Mouse (Mus musculus): ENCODE measurements around the gene Il22ra1.

Il22ra1 gene

DNA sequence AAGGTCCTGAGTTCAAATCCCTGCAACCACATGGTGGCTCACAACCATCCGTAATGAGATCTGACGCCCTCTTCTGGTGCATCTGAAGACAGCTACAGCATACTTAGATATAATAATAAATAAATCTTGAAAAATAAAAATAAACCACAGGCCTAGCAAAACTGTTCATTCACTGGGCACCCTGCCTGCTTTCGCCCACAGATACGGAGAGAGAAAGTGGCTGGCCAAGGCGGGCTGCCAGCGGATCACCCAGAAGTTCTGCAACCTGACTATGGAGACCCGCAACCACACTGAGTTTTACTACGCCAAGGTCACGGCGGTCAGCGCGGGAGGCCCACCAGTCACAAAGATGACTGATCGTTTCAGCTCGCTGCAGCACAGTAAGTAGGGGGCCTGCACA lies 5.9 kb downstream of the Il22ra1 start:
- no peak for DNase-seq (ENCODE audit: low read depth, low spot score)

DNA sequence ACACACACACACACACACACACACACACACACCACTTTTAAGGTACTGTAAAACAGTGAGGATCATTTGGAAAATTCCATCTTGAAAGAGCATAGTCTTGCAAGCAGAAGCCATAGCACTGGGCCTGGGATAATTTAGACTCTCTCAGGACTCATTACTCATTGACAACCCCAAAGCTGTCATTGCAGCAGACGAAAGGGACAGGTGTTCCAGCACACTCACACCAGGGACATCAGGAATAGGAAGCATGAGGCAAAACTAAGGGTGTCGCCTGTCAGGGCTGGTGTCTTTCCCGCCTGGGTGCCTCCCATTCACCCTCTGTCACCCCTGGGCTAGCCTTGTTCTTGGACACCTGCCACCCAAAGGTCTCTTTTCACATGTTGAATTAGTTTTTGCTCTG lies 8.9 kb downstream of the Il22ra1 start:
- DNase-seq (ENCODE audit: low read depth, low spot score): no peak

- DNase-seq (ENCODE audit: low read depth, low spot score): no peak
Measured at GRCm38 (mm10) chr4:135738237-135738636, 10.3 kb downstream of the Il22ra1 start.

DNA sequence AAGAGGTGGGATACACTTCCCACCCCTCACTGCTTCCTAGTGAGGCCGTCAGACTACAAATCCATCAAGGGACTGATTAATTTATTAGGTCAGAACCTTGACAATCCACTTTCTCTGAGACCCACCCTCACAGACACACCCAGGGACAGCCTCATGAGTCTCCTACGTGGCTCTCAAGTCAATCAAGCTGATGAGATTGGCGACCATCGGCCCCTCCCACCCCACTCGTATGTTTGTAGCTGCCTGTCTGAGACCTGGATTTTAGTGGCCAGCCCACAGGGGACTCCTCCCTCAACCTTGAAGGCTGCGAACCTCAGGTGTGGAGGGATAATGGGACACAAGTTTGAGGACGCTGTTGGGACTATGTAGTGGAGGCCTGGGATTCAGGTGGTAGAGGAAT lies 11.2 kb downstream of the Il22ra1 start:
- no peak for DNase-seq (ENCODE audit: low read depth, low spot score)

- no peak for DNase-seq (ENCODE audit: low read depth, low spot score)
Measured at GRCm38 (mm10) chr4:135739672-135740071, 11.7 kb downstream of the Il22ra1 start.

DNA sequence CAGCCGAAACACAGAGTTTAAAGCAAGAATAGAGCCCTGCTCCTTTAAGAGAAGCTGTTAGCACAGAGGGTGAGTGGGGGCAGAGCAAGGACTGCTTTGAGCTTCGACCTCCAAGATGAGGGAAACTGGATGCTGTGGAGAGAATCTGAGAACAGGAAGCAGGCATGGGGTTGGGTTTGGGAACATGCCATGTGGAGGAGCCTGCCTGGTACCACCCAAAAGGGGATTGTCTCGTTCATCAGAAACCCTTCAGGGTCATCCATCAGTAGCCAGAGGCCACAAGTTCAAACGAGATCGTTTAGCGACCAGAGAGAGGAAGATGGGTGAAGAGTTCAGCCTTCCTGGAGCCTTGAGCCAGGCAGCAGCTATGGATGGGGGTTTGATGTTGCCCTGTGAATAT lies 15.5 kb downstream of the Il22ra1 start:
- DNase-seq (ENCODE audit: low read depth, low spot score): no peak

GRCm38 (mm10) chr4:135744726-135745448 lies 16.9 kb downstream of the Il22ra1 start:
- DNase-seq (ENCODE audit: low read depth, low spot score): no peak

- DNase-seq (ENCODE audit: low read depth, low spot score): no peak
Measured at GRCm38 (mm10) chr4:135745613-135746012, 17.6 kb downstream of the Il22ra1 start.

GRCm38 (mm10) chr4:135750896-135751295 lies 22.9 kb downstream of the Il22ra1 start:
- peak; percentile 12 for DNase-seq (ENCODE audit: low read depth, low spot score)

DNA sequence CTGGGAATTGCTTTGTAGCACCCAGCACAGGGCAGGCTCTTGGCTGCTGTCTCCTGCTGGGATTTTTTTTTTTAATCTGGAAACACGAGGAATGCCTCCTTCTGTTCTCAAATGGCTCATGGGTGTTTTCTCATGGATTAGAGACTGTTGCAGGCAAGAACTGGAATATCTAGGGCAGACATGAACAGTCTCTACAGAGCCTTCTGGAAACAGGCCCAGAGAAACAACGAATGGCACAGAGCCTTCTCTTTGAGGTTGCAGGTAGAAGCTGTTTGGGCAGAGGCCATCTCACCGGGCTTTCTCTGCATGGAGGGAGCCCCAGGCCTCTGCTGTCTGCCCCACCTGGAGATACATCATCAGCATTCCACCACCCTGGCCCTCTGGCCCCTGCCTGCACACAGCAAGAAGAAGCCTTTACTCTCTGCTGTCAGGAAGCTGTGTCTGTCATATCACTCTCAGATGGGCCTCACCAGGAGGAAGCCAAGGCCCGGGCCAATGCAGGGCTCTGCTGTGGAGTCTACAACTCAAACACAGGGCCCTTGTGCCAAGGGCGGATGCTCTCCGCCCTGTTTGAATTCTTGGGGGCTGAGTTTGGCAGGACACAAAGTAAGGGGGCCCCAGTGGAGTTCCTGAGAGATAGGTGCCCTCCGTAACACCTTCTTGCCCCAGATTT lies 24.3 kb downstream of the Il22ra1 start:
- no peak for DNase-seq (ENCODE audit: low read depth, low spot score)

- DNase-seq (ENCODE audit: low read depth, low spot score): no peak
Measured at GRCm38 (mm10) chr4:135752779-135753164, 24.8 kb downstream of the Il22ra1 start.

GRCm38 (mm10) chr4:135758331-135758730 lies 30.4 kb downstream of the Il22ra1 start:
- DNase-seq (ENCODE audit: low read depth, low spot score): no peak

GRCm38 (mm10) chr4:135758825-135759224 lies 30.9 kb downstream of the Il22ra1 start:
- DNase-seq (ENCODE audit: low read depth, low spot score): no peak

GRCm38 (mm10) chr4:135759356-135759976 lies 31.5 kb downstream of the Il22ra1 start, which contains the start of gene Myom3:
Gene Myom3 (plus strand): TSS chr4:135759715.
- no peak for DNase-seq (ENCODE audit: low read depth, low spot score)

GRCm38 (mm10) chr4:135761048-135761447 lies 33.1 kb downstream of the Il22ra1 start:
- no peak for DNase-seq (ENCODE audit: low read depth, low spot score)

DNA sequence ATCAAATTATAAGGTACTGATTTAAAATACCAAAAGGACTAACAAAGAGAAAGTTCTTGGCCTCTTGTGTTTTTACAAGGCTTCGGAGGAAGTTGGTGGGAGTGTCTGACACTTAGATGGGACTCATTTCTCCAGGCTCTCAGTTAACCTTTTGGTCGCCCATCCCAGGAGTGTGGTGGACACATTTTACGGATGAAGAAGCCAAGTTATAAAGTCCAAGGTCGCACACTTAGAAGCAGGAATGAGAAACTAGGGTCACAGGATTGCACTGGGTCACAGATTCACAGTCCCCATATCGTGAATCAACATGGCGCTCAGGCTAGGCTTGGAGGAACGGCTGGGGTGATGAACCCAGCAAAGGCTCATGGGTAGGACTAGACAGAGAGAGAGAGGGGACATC lies 33.6 kb downstream of the Il22ra1 start:
- DNase-seq (ENCODE audit: low read depth, low spot score): no peak

DNA sequence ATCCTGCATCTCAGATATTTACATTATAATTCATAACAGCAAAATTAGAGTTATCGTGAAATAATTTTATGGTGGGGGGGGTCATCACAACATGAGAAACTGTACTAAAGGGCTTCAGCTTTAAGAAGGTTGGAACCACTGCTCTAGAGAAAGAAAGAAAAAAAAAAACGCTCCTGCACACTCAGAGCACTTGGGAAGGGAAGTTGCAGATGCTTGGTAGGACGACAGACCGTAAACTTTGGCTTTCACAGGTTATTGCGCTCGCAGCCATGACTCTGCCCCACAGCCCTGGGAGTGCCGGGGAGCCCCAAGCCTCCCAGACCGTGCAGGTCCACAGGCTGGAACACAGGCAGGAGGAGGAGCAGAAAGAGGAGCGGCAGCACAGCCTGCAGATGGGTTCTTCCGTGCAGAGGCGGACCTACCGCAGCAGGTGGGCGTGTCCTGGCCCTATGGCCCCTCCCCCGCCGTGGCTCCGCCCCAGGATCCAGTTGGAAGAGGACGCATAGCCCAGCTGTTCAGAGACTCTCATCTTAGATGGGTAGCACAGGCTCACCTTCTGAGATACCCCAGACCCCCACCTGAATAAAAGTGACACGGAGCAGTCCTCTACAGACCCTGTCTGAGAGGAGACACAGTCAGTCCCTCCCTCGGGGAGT lies 34.4 kb downstream of the Il22ra1 start:
- DNase-seq (ENCODE audit: low read depth, low spot score): peak; percentile 68

DNA sequence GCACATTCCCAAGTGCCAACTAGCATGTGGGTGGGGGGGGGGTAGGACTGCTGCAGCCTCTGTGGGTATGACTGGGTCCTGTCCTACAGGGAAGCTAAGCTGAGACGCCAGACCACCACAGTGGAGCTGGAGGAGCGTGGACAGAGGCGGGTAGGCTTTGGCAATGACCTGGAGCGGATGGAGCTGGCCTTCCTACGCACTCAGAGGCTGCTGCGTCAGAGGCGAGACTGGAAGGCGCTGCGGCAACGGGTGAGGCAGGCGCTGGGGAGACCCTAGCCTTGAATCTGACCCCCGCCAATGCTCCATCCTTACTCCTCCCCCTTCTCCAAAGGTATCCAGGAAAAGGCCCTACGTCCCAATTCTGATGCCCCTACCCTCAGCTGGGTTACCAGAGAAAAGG lies 36.7 kb downstream of the Il22ra1 start:
- no peak for DNase-seq (ENCODE audit: low read depth, low spot score)

DNA sequence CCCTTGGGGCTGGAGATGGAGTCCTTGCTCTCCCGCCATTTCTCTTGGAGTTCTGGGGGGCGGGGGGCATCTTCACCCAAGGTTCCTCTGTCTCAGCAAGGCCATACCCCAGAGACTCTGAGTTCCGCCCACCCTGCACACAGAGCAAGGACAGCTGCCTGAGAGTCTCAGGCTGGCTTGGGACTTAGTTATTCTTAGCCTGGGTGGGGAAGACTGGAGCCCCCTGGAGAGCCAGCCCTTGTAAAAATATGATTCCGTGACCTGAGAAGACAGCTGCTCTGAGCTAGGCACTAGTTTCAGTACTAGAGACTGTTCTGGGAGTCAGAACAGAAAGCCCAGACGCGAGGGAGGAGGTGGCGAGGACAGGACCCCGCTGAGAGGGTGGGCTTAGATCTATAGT lies 37.7 kb downstream of the Il22ra1 start:
- DNase-seq (ENCODE audit: low read depth, low spot score): no peak

GRCm38 (mm10) chr4:135766976-135767375 lies 39.0 kb downstream of the Il22ra1 start:
- DNase-seq (ENCODE audit: low read depth, low spot score): no peak

DNA sequence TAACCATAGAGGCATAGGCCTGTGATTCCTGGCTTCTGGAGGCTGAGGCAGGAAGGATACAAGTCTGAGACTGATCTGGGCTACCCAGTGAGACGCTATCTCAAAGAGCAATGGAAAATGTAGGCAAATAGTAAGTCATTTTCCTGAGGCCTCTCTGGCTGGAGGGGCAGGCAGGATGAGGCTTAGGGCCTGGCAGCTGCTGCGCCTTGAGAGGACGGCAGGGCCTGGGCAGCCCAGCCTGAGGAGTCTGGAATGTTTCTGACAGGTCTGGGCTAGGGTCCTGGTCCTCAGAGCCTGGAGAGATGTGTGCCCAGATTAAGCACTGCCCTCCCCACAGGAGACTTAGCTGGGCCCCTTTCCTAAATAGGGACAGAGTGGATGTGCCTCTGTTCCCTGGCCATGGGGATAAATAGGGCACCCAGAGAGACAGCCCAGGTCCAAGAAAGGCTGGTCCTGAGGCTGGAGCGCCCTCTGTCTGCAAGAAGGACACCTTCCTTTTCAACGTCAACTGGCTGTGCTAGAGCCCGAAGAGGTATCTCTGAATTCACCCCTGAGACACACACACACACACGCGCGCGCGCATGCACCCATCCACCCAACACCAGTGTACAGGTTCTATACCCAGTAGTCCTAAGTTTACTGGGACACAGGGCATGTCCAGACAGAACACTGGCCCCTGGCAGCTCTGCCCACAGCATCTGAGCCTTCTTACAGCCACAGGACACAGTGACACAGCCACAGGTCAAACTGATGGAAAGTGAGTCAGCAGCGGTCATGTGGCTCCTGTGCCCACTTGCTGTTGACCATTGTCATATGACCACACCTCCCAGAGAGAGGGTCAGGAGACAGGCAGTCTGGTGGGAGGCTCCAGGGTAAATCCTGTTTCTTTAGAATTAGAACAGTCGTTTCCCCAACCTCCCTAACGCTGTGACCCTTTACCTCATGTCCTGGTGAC lies 40.9 kb downstream of the Il22ra1 start:
- peak; percentile 27 for DNase-seq (ENCODE audit: low read depth, low spot score)
